Mouse (Mus musculus) splenic B cell, adult 2 months (primary cell): ENCODE measurements around the gene Vmn1r14.
"Not testable (repeated sequence)": the region's sequence is repeated elsewhere in the genome, so short reads cannot be mapped to it uniquely, and the experiment has no call there.

Source experiments
- DNase-seq: peaks from one replicate; pipeline ENCODE4 v3.0.0-alpha.2; 2011; ENCODE audit warnings: low read depth, low spot score
- H3K27me3 ChIP-seq: 2 replicates; pipeline ENCODE4 v1.6.1; 2012; ENCODE audit warnings: mild to moderate bottlenecking, low read length, moderate library complexity, mixed read lengths; ENCODE audit not compliant: control insufficient read depth, poor library complexity, insufficient read depth, severe bottlenecking
- H3K36me3 ChIP-seq: 2 replicates; pipeline ENCODE4 v1.6.1; 2012; ENCODE audit warnings: mild to moderate bottlenecking, low read length, moderate library complexity, mixed read lengths; ENCODE audit not compliant: control insufficient read depth, poor library complexity, insufficient read depth, severe bottlenecking

Vmn1r14 gene

GRCm38 (mm10) chr6:57231386-57231785 lies at the start of gene Vmn1r14:
Gene Vmn1r14, plus strand, starts transcription at chr6:57231686.
- H3K36me3 ChIP-seq, result no peaks in the 10 kb centered on the region
- DNase-seq, result no peak
- no peaks in the 10 kb centered on the region for H3K27me3 ChIP-seq

GRCm38 (mm10) chr6:57190016-57190415 lies 41.5 kb upstream of the Vmn1r14 start:
- not testable (repeated sequence) for H3K27me3 ChIP-seq, H3K36me3 ChIP-seq, DNase-seq

GRCm38 (mm10) chr6:57202990-57203389 lies 28.5 kb upstream of the Vmn1r14 start, which contains the start of gene Vmn1r13:
Gene Vmn1r13, plus strand, starts transcription at chr6:57203290.
- DNase-seq, H3K27me3 ChIP-seq, H3K36me3 ChIP-seq: not testable (repeated sequence)

GRCm38 (mm10) chr6:57257652-57258051 lies 26.2 kb downstream of the Vmn1r14 start, which contains the start of gene Vmn1r15:
Gene Vmn1r15, plus strand, starts transcription at chr6:57257952.
- no peaks in the 10 kb centered on the region for H3K27me3 ChIP-seq
- DNase-seq, result no peak
- no peaks in the 10 kb centered on the region for H3K36me3 ChIP-seq

- no peaks in the 10 kb centered on the region for H3K36me3 ChIP-seq
- H3K27me3 ChIP-seq, result no peaks in the 10 kb centered on the region
- DNase-seq, result no peak
Observed at GRCm38 (mm10) chr6:57260990-57261389, 29.5 kb downstream of the Vmn1r14 start.

- no peak for DNase-seq
- Histone ChIP-seq H3K36me3 (no peaks in the 10 kb centered on the region), H3K27me3 (no peaks in the 10 kb centered on the region)
Observed at GRCm38 (mm10) chr6:57271881-57272280, 40.4 kb downstream of the Vmn1r14 start.

GRCm38 (mm10) chr6:57272517-57272916 lies 41.0 kb downstream of the Vmn1r14 start:
- Histone ChIP-seq H3K36me3 (no peaks in the 10 kb centered on the region), H3K27me3 (no peaks in the 10 kb centered on the region)
- no peak for DNase-seq

- no peaks in the 10 kb centered on the region for H3K27me3 ChIP-seq
- no peak for DNase-seq
- no peaks in the 10 kb centered on the region for H3K36me3 ChIP-seq
Observed at GRCm38 (mm10) chr6:57278952-57279351, 47.5 kb downstream of the Vmn1r14 start.
